Mouse (Mus musculus) layer of hippocampus, postnatal 14 days (tissue): ENCODE data around the gene Klk1b11. TPM values are rescaled to one million over a fixed set of nuclear protein-coding genes. Genes with fewer than 3 reads are reported as not detected.
"Not testable (repeated sequence)": the region's sequence is repeated elsewhere in the genome, so short reads cannot be mapped to it uniquely, and the experiment has no call there.

Experiments used
- DNase-seq, 2 experiments: peaks; one replicate each; pipeline ENCODE4 v3.0.0; 2021 to 2022; ENCODE audit warnings: low spot score in 2 of 2, mixed read lengths in 1 of 2
- long read RNA-seq, 2 experiments: library from polyadenylated mRNA; stranded (forward); transcript quantifications; one replicate each; pipeline ENCODE4 v2.0.0; 2021
- total RNA-seq, 2 experiments: library from RNA; stranded (reverse); gene quantifications; 2 replicates each; pipeline ENCODE4 v1.2.3; 2021

Gene Klk1b11
- total RNA-seq: not detected
- long read RNA-seq, experiment 1: 0 reads
- long read RNA-seq, experiment 2: 0 reads

GRCm38 (mm10) chr7:43995577-43995976 lies at the start of gene Klk1b11:
Klk1b11 (plus strand) TSS chr7:43995877.
- DNase-seq: not testable (repeated sequence)

GRCm38 (mm10) chr7:43950364-43950763 lies 45.3 kb upstream of the Klk1b11 start, which contains the start of gene Klk1b8:
Klk1b8 (plus strand) TSS chr7:43950664.
- DNase-seq: no peak

DNA sequence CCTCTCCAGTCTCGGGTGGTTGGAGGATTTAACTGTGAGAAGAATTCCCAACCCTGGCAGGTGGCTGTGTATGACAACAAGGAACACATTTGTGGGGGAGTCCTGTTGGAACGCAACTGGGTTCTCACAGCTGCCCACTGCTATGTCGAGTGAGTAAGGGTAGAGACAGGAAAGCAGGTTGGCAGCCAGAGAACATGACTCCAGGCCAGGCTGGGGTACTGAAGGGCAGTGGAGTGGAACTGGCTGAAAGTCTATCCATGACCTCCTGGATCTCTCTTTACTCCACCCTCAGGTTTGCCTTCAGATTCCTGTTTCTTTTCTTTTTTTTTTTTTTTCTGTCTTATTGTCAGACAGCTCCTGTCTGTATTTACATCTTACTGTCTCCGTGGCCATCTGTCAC lies 43.0 kb upstream of the Klk1b11 start:
- peak; percentile 20 to 29 for DNase-seq

GRCm38 (mm10) chr7:43966451-43966850 lies 29.2 kb upstream of the Klk1b11 start, which contains the start of gene Klk1b1:
Klk1b1 (plus strand) TSS chr7:43966751.
- DNase-seq: no peak

- no peak for DNase-seq
Observed at GRCm38 (mm10) chr7:43967058-43967457, 28.6 kb upstream of the Klk1b11 start.

DNA sequence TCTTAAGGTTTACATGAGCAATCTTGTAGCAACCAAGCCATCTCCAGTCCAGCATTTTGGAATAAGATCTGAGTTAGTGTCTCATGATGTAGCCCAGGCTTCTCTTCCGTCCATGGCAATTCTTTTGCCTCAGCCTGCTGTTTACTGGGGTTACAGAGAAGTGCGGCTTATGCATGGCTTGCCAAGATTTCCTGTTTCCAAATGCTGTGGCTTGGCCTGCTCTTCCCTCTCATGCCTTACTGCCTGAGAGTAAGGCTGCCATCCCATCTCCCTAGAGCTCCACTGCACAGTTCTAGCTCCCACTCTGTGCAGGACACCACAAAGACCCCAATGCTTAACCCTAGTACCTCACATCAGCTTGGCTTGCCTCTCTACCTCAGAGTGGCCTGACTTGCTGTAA lies 28.1 kb upstream of the Klk1b11 start:
- DNase-seq: no peak

DNA sequence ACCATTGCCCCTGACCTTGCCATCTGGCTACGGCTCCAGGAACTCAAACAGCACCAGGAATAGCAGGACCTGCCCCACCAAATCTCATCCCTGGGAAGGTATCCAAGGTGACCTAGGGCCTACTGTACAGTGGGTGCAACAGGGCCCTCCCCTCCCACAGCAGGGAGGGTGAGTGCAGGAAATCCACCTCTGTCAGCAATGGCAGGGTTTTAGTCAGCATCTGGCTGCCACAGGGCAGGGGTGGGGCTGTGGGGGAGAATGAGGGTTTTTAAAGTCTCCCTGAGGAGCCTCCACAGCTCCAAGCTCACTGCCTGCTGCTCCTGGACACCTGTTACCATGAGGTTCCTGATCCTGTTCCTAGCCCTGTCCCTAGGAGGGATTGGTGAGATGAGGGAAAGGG lies 19.9 kb upstream of the Klk1b11 start, which contains the start of gene Klk1b9:
TSS of gene Klk1b9 (plus strand) at position 301 of the 400 bp plus-strand sequence.
- DNase-seq: not testable (repeated sequence)

- no peak for DNase-seq
Observed at GRCm38 (mm10) chr7:43985657-43986056, 10.0 kb upstream of the Klk1b11 start.

GRCm38 (mm10) chr7:43994821-43995220 lies 856 bp upstream of the Klk1b11 start:
- DNase-seq: not testable (repeated sequence)

- DNase-seq: no peak
Observed at GRCm38 (mm10) chr7:44004847-44005246, 9.2 kb downstream of the Klk1b11 start.

GRCm38 (mm10) chr7:44011868-44012267 lies 16.2 kb downstream of the Klk1b11 start, which contains the start of gene Klk1b26:
Klk1b26 (plus strand) TSS chr7:44012168.
- DNase-seq: not testable (repeated sequence)

GRCm38 (mm10) chr7:44014666-44015065 lies 19.0 kb downstream of the Klk1b11 start:
- DNase-seq: peak in 1 of 2 experiments; percentile 6

- no peak for DNase-seq
Observed at GRCm38 (mm10) chr7:44015071-44015470, 19.4 kb downstream of the Klk1b11 start.

Other genes starting within 250 kb of the Klk1b11 start
- not detected for gene Klk12, start 227.0 kb upstream of the Klk1b11 start, total RNA-seq
- not detected for gene Klk11, start 221.3 kb upstream of the Klk1b11 start, total RNA-seq
- under 1 TPM; 0.55 to 0.93 TPM for gene Klk10, start 214.8 kb upstream of the Klk1b11 start, total RNA-seq
- under 1 TPM in 1 of 2 experiments, not detected in 1; 0.43 TPM for gene Klk9, start 204.0 kb upstream of the Klk1b11 start, total RNA-seq
- 10 to 100 TPM; 25.3 to 25.9 TPM for gene Klk8, start 198.3 kb upstream of the Klk1b11 start, total RNA-seq
- under 1 TPM; 0.35 to 0.45 TPM for gene Klk7, start 184.6 kb upstream of the Klk1b11 start, total RNA-seq
- gene Klk6, start 171.4 kb upstream of the Klk1b11 start, total RNA-seq: not detected
- not detected for gene Klk5, start 153.9 kb upstream of the Klk1b11 start, total RNA-seq
- not detected for gene Klk4, start 114.7 kb upstream of the Klk1b11 start, total RNA-seq
- gene Klk15, start 62.1 kb upstream of the Klk1b11 start, total RNA-seq: not detected
- not detected for gene Klk1b8, start 45.2 kb upstream of the Klk1b11 start, total RNA-seq
- not detected for gene Klk1b1, start 29.1 kb upstream of the Klk1b11 start, total RNA-seq
- not detected for gene Klk1b9, start 19.8 kb upstream of the Klk1b11 start, total RNA-seq
- not detected for gene Klk1b26, start 16.3 kb downstream of the Klk1b11 start, total RNA-seq
- gene Klk1b27, start 56.4 kb downstream of the Klk1b11 start, total RNA-seq: not detected
- gene Klk1b21, start 106.5 kb downstream of the Klk1b11 start, total RNA-seq: not detected
- gene Klk1b22, start 116.8 kb downstream of the Klk1b11 start, total RNA-seq: not detected
- gene Klk1b16, start 140.9 kb downstream of the Klk1b11 start, total RNA-seq: not detected
- gene Klk1b24, start 192.4 kb downstream of the Klk1b11 start, total RNA-seq: not detected
- not detected for gene Klk1b3, start 202.3 kb downstream of the Klk1b11 start, total RNA-seq
- gene Klk1b4, start 211.6 kb downstream of the Klk1b11 start, total RNA-seq: not detected
- not detected for gene Klk1b5, start 220.1 kb downstream of the Klk1b11 start, total RNA-seq
- not detected for gene Klk1, start 229.5 kb downstream of the Klk1b11 start, total RNA-seq
- gene Gm36864, start 240.3 kb downstream of the Klk1b11 start, total RNA-seq: not detected